Mouse (Mus musculus): ENCODE measurements around the gene Pitpnm3. TPM values are rescaled to one million over a fixed set of nuclear protein-coding genes. Genes with fewer than 3 reads are reported as not detected.

Pitpnm3 gene
- polyA plus RNA-seq, 1 experiment from 2014 or later = 0.18 TPM

GRCm38 (mm10) chr11:72068026-72068425, 67.6 kb downstream of the Pitpnm3 start:
- H3K4me1 ChIP-seq (ENCODE audit: control insufficient read depth, insufficient read depth, low read length) = no peaks in the 10 kb centered on the region
- H3K4me3 ChIP-seq (ENCODE audit: low read length) = no peak overlapping the region
- no peaks in the 10 kb centered on the region for H3K36me3 ChIP-seq (ENCODE audit: control insufficient read depth, insufficient read depth)
- ATAC-seq (replicated peaks; ENCODE audit: extremely low read depth, insufficient read depth, low FRiP score) = no peak
- H3K9me3 ChIP-seq (replicated peaks; ENCODE audit: control insufficient read depth, low read length) = peaks cover 18% of the 10 kb centered on the region
- H3K27me3 ChIP-seq (ENCODE audit: control insufficient read depth, insufficient read depth, low read length) = no peaks in the 10 kb centered on the region
- WGBS = 69% methylated on average over 7 of the region's 7 CpGs
- H3K27ac ChIP-seq (ENCODE audit: low read length) = no peak overlapping the region
- H3K9ac ChIP-seq (ENCODE audit: low read length) = no peak overlapping the region
- no peak overlapping the region for H3K4me2 ChIP-seq (ENCODE audit: low read depth, low read length)

- Histone ChIP-seq H3K4me2 (ENCODE audit: low read depth, low read length) (no peak overlapping the region), H3K4me3 (ENCODE audit: low read length) (no peak overlapping the region), H3K4me1 (ENCODE audit: control insufficient read depth, insufficient read depth, low read length) (no peaks in the 10 kb centered on the region), H3K36me3 (ENCODE audit: control insufficient read depth, insufficient read depth) (no peaks in the 10 kb centered on the region), H3K27me3 (ENCODE audit: control insufficient read depth, insufficient read depth, low read length) (no peaks in the 10 kb centered on the region), H3K9ac (ENCODE audit: low read length) (no peak overlapping the region), H3K9me3 (replicated peaks; ENCODE audit: control insufficient read depth, low read length) (peaks cover 18% of the 10 kb centered on the region), H3K27ac (ENCODE audit: low read length) (no peak overlapping the region)
- WGBS = 75% methylated on average over 5 of the region's 5 CpGs
- no peak for ATAC-seq (replicated peaks; ENCODE audit: extremely low read depth, insufficient read depth, low FRiP score)
These were observed 68.3 kb downstream of the Pitpnm3 start for GRCm38 (mm10) chr11:72067326-72067725.

GRCm38 (mm10) chr11:72066330-72066729, 69.2 kb downstream of the Pitpnm3 start:
- H3K4me3 ChIP-seq (ENCODE audit: low read length) = no peak overlapping the region
- peaks cover 18% of the 10 kb centered on the region for H3K9me3 ChIP-seq (replicated peaks; ENCODE audit: control insufficient read depth, low read length)
- H3K4me2 ChIP-seq (ENCODE audit: low read depth, low read length) = no peak overlapping the region
- H3K9ac ChIP-seq (ENCODE audit: low read length) = no peak overlapping the region
- H3K4me1 ChIP-seq (ENCODE audit: control insufficient read depth, insufficient read depth, low read length) = no peaks in the 10 kb centered on the region
- ATAC-seq (replicated peaks; ENCODE audit: extremely low read depth, insufficient read depth, low FRiP score) = no peak
- no peaks in the 10 kb centered on the region for H3K36me3 ChIP-seq (ENCODE audit: control insufficient read depth, insufficient read depth)
- H3K27me3 ChIP-seq (ENCODE audit: control insufficient read depth, insufficient read depth, low read length) = no peaks in the 10 kb centered on the region
- no peak overlapping the region for H3K27ac ChIP-seq (ENCODE audit: low read length)
- WGBS = 42% methylated on average over 6 of the region's 6 CpGs

- H3K9me3 ChIP-seq (replicated peaks; ENCODE audit: control insufficient read depth, low read length) = peaks cover 18% of the 10 kb centered on the region
- no peak overlapping the region for H3K4me2 ChIP-seq (ENCODE audit: low read depth, low read length)
- H3K27ac ChIP-seq (ENCODE audit: low read length) = 0 out of 2 replicates have a peak overlapping the region, but pooled peaks have one; percentile 23
- WGBS = 64% methylated on average over 8 of the region's 8 CpGs
- no peaks in the 10 kb centered on the region for H3K36me3 ChIP-seq (ENCODE audit: control insufficient read depth, insufficient read depth)
- H3K9ac ChIP-seq (ENCODE audit: low read length) = no peak overlapping the region
- H3K4me3 ChIP-seq (ENCODE audit: low read length) = no peak overlapping the region
- H3K27me3 ChIP-seq (ENCODE audit: control insufficient read depth, insufficient read depth, low read length) = no peaks in the 10 kb centered on the region
- ATAC-seq (replicated peaks; ENCODE audit: extremely low read depth, insufficient read depth, low FRiP score) = peak; percentile 49; the same call in 1 of the 2 replicates
- no peaks in the 10 kb centered on the region for H3K4me1 ChIP-seq (ENCODE audit: control insufficient read depth, insufficient read depth, low read length)
These were observed 70.5 kb downstream of the Pitpnm3 start for GRCm38 (mm10) chr11:72065103-72065502.

GRCm38 (mm10) chr11:72064414-72064813, 71.2 kb downstream of the Pitpnm3 start:
- Histone ChIP-seq H3K4me1 (ENCODE audit: control insufficient read depth, insufficient read depth, low read length) (no peaks in the 10 kb centered on the region), H3K27me3 (ENCODE audit: control insufficient read depth, insufficient read depth, low read length) (no peaks in the 10 kb centered on the region), H3K9me3 (replicated peaks; ENCODE audit: control insufficient read depth, low read length) (peaks cover 18% of the 10 kb centered on the region), H3K36me3 (ENCODE audit: control insufficient read depth, insufficient read depth) (no peaks in the 10 kb centered on the region), H3K4me3 (ENCODE audit: low read length) (no peak overlapping the region), H3K4me2 (ENCODE audit: low read depth, low read length) (no peak overlapping the region), H3K27ac (ENCODE audit: low read length) (no peak overlapping the region), H3K9ac (ENCODE audit: low read length) (no peak overlapping the region)
- no peak for ATAC-seq (replicated peaks; ENCODE audit: extremely low read depth, insufficient read depth, low FRiP score)
- 66% methylated on average over 6 of the region's 6 CpGs for WGBS

DNA sequence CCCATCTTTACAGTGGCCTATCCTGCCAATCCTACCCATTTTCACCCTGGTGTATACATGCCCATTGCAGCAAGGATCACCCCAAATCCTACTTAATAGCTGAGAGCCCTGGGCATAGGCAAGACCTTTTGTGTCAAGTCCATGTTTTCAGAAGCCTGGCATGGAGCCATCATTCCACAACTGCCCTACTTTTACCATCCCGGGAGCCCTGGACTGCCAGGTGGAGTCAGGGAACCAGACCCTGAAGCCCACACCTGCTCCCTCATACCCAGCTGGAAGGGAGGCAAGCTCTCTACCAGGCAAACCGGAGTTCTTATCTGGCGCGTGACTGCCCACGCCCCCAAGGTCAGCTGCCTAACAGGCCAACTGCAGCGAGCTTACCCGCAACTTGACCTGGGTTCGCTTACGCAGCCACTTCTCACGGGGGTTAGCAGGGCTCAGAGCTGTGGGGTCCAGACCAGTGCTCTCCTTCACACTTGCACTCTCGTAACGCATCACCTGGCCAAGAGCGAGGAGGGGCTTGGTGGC, 74.4 kb downstream of the Pitpnm3 start:
- Histone ChIP-seq H3K36me3 (ENCODE audit: control insufficient read depth, insufficient read depth) (no peaks in the 10 kb centered on the region), H3K9me3 (replicated peaks; ENCODE audit: control insufficient read depth, low read length) (peaks cover 18% of the 10 kb centered on the region), H3K9ac (ENCODE audit: low read length) (no peak overlapping the region), H3K4me1 (ENCODE audit: control insufficient read depth, insufficient read depth, low read length) (no peaks in the 10 kb centered on the region), H3K4me3 (ENCODE audit: low read length) (no peak overlapping the region), H3K27ac (ENCODE audit: low read length) (no peak overlapping the region), H3K4me2 (ENCODE audit: low read depth, low read length) (no peak overlapping the region), H3K27me3 (ENCODE audit: control insufficient read depth, insufficient read depth, low read length) (no peaks in the 10 kb centered on the region)
- ATAC-seq (replicated peaks; ENCODE audit: extremely low read depth, insufficient read depth, low FRiP score) = no peak
- WGBS = 57% methylated on average over 13 of the region's 13 CpGs

DNA sequence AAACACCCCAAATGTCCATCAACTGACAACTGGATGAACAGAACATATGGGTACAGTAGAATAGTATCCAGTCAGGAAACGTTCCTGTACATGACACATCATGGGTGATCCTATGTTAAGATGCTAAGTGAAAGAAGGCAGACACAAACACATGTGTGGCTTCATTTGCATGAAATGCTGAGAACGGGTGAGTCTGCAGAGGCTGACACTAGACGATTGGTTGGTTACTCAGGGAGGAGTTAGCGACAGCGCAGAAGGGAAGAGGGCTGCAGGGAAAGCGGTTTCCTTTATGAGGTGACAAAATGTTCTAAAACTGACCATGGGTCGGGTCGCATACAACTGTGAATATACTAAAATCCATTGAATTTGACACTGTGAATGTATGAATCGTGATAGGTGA, 75.2 kb downstream of the Pitpnm3 start:
- no peaks in the 10 kb centered on the region for H3K4me1 ChIP-seq (ENCODE audit: control insufficient read depth, insufficient read depth, low read length)
- no peak for ATAC-seq (replicated peaks; ENCODE audit: extremely low read depth, insufficient read depth, low FRiP score)
- H3K27me3 ChIP-seq (ENCODE audit: control insufficient read depth, insufficient read depth, low read length) = no peaks in the 10 kb centered on the region
- H3K4me2 ChIP-seq (ENCODE audit: low read depth, low read length) = no peak overlapping the region
- H3K27ac ChIP-seq (ENCODE audit: low read length) = no peak overlapping the region
- no peaks in the 10 kb centered on the region for H3K36me3 ChIP-seq (ENCODE audit: control insufficient read depth, insufficient read depth)
- 71% methylated on average over 9 of the region's 9 CpGs for WGBS
- H3K4me3 ChIP-seq (ENCODE audit: low read length) = no peak overlapping the region
- H3K9ac ChIP-seq (ENCODE audit: low read length) = no peak overlapping the region
- peaks cover 16% of the 10 kb centered on the region for H3K9me3 ChIP-seq (replicated peaks; ENCODE audit: control insufficient read depth, low read length)

GRCm38 (mm10) chr11:72057166-72057565, 78.4 kb downstream of the Pitpnm3 start:
- Histone ChIP-seq H3K4me1 (ENCODE audit: control insufficient read depth, insufficient read depth, low read length) (no peaks in the 10 kb centered on the region), H3K4me2 (ENCODE audit: low read depth, low read length) (no peak overlapping the region), H3K36me3 (ENCODE audit: control insufficient read depth, insufficient read depth) (no peaks in the 10 kb centered on the region), H3K27ac (ENCODE audit: low read length) (no peak overlapping the region), H3K4me3 (ENCODE audit: low read length) (no peak overlapping the region), H3K9me3 (replicated peaks; ENCODE audit: control insufficient read depth, low read length) (no peaks in the 10 kb centered on the region), H3K27me3 (ENCODE audit: control insufficient read depth, insufficient read depth, low read length) (no peaks in the 10 kb centered on the region), H3K9ac (ENCODE audit: low read length) (no peak overlapping the region)
- 60% methylated on average over 3 of the region's 3 CpGs for WGBS
- ATAC-seq (replicated peaks; ENCODE audit: extremely low read depth, insufficient read depth, low FRiP score) = no peak

GRCm38 (mm10) chr11:72055176-72055575, 80.4 kb downstream of the Pitpnm3 start:
- peaks cover 7% of the 10 kb centered on the region; the same call in 1 of the 2 replicates for H3K4me1 ChIP-seq (ENCODE audit: control insufficient read depth, insufficient read depth, low read length)
- ATAC-seq (replicated peaks; ENCODE audit: extremely low read depth, insufficient read depth, low FRiP score) = no peak
- H3K9ac ChIP-seq (ENCODE audit: low read length) = no peak overlapping the region
- no peaks in the 10 kb centered on the region for H3K36me3 ChIP-seq (ENCODE audit: control insufficient read depth, insufficient read depth)
- H3K4me2 ChIP-seq (ENCODE audit: low read depth, low read length) = no peak overlapping the region
- peaks cover 8% of the 10 kb centered on the region; the same call in 1 of the 2 replicates for H3K27me3 ChIP-seq (ENCODE audit: control insufficient read depth, insufficient read depth, low read length)
- H3K9me3 ChIP-seq (replicated peaks; ENCODE audit: control insufficient read depth, low read length) = no peaks in the 10 kb centered on the region
- 53% methylated on average over 2 of the region's 2 CpGs for WGBS
- no peak overlapping the region for H3K27ac ChIP-seq (ENCODE audit: low read length)
- no peak overlapping the region for H3K4me3 ChIP-seq (ENCODE audit: low read length)

All from heart, embryonic 16.5 days (tissue).